Mouse (Mus musculus): ENCODE data around the gene Mios. TPM values are rescaled to one million over a fixed set of nuclear protein-coding genes. Genes with fewer than 3 reads are reported as not detected.
A peak's percentile ranks its signal among the peaks of the same experiment; 100 is the strongest.

Mios gene
- total and polyA plus RNA-seq, 2 experiments from 2014 or later, result 22.4 to 35.7 TPM

DNA sequence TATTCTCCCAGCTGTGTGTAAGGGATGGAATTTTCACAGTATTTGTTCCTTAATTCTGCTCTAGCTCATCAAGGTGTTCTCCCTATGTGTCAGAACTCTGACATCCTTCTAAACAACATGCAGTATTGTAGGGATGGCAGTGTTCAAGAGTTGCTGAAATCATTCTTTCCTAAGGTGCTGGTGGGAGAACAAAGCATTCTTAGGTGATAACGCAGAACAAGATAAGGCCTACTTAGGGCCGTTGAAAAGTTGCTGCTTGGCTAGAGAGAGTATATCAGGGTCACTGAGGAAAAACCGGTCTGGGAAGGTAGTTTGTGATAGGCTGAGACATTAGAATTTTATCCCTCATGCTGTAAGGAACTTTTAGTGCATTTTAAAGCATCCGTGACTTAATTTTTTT lies 67.4 kb downstream of the Mios start:
- no peaks in the 10 kb centered on the region for H3K4me1 ChIP-seq (ENCODE audit: insufficient read depth)
- peaks cover 5% of the 10 kb centered on the region; the same call in 1 of the 2 replicates for H3K36me3 ChIP-seq (ENCODE audit: insufficient read depth)
- no peak for TF ChIP-seq CTCF (IDR thresholded peaks at IDR 0.05; ENCODE audit: low read depth)
- no peaks in the 10 kb centered on the region for H3K9me3 ChIP-seq (ENCODE audit: low read length)
- no peak overlapping the region for H3K4me3 ChIP-seq (ENCODE audit: low read depth, low read length)
- H3K9ac ChIP-seq, result no peak overlapping the region
- DNase-seq, result no peak
- no peaks in the 10 kb centered on the region for H3K27me3 ChIP-seq (ENCODE audit: insufficient read depth, low read length)
- 83% methylated on average over 4 of the region's 4 CpGs for WGBS
- H3K27ac ChIP-seq (ENCODE audit: low read depth, low read length), result no peak overlapping the region
- no peak overlapping the region for H3K4me2 ChIP-seq (ENCODE audit: low read depth)
- ATAC-seq, result no peak

DNA sequence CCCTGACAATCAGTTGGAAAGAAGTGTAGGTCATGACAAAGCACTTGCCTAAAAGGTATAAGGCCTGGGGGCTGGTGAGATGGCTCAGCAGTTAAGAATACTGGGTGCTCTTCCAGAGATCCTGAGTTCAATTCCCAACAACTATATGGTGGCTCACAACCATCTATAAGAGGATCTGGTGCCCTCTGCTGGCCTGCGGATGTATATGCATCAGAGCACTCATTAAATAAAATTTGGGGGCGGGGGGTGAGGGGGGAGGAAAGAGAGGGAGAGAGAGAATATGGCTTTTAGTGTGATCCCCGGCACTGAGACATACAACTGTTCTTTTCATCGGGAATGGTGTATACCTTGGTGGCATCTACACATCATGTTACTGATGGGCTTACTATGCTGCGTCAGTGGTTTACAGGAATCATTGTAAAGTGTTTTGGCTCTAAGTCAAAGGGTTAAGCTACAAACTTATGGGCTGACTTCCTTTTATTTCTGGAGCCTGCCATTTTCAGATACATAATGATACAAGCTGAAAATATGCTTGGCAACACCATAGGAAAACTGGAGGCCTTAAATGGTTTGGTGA lies 69.5 kb downstream of the Mios start:
- no peaks in the 10 kb centered on the region for H3K4me1 ChIP-seq (ENCODE audit: insufficient read depth)
- H3K36me3 ChIP-seq (ENCODE audit: insufficient read depth), result no peaks in the 10 kb centered on the region
- no peak overlapping the region for H3K9ac ChIP-seq
- H3K27me3 ChIP-seq (ENCODE audit: insufficient read depth, low read length), result no peaks in the 10 kb centered on the region
- no peak overlapping the region for H3K4me2 ChIP-seq (ENCODE audit: low read depth)
- no peak overlapping the region for H3K27ac ChIP-seq (ENCODE audit: low read depth, low read length)
- no peaks in the 10 kb centered on the region for H3K9me3 ChIP-seq (ENCODE audit: low read length)
- ATAC-seq (no peak), DNase-seq (no peak)
- 0 out of 2 replicates have a peak, but pooled peaks have one; percentile 30 for TF ChIP-seq CTCF (IDR thresholded peaks at IDR 0.05; ENCODE audit: low read depth)
- H3K4me3 ChIP-seq (ENCODE audit: low read depth, low read length), result no peak overlapping the region
- WGBS, result 75% methylated on average over 5 of the region's 5 CpGs

DNA sequence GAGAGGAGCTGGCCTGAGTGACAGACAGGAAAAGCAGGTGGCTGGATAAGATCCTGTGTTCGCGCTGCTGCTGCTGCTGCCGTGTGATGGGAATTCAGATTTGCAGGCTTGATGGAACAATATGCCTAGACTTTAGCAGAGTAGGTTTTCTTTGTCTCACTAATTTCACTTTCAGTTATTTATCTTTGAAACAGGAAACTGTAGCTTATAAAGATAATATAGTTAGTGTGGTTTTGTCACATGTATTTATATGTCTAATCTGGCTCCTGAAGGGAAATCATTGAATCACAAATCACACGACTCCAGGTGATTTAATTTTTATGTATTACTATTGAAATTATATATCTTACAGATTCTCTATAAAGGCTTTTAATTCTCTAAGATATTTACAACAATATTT lies 74.2 kb downstream of the Mios start:
- H3K9ac ChIP-seq, result no peak overlapping the region
- no peak overlapping the region for H3K4me3 ChIP-seq (ENCODE audit: low read depth, low read length)
- H3K27ac ChIP-seq (ENCODE audit: low read depth, low read length), result no peak overlapping the region
- no peaks in the 10 kb centered on the region for H3K9me3 ChIP-seq (ENCODE audit: low read length)
- H3K4me1 ChIP-seq (ENCODE audit: insufficient read depth), result no peaks in the 10 kb centered on the region
- no peak overlapping the region for H3K4me2 ChIP-seq (ENCODE audit: low read depth)
- ATAC-seq, result no peak
- TF ChIP-seq CTCF (IDR thresholded peaks at IDR 0.05; ENCODE audit: low read depth), result no peak
- WGBS, result 70% methylated on average over 4 of the region's 4 CpGs
- no peaks in the 10 kb centered on the region for H3K27me3 ChIP-seq (ENCODE audit: insufficient read depth, low read length)
- DNase-seq, result no peak
- no peaks in the 10 kb centered on the region for H3K36me3 ChIP-seq (ENCODE audit: insufficient read depth)

DNA sequence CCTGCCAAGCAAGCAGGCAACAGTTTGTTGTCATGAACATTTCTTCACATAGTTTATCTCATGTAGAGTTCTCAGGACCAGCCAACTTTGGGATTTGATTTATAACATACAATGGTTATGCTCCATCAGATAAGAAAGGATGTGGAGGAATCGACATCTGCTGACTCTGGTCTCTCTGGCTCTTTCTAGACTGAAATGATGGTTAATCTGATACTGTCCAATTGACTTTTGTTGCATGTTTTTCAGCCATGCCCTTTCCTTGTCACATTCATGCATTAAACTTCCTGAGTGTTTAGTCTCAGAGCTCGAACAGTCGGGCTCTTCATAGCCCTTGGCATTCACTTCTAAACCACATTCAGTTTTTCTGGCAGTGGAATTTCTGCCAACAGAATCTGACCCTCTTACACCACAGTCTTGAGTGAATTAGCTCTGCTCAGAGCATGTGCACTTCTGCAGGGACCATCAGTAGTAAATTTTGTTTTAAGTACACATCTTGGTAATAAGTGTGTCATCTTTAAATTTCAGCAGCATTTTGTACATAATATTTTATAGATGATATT lies 76.5 kb downstream of the Mios start:
- no peak for ATAC-seq
- H3K9ac ChIP-seq, result no peak overlapping the region

More for the DNA sequence above, 76.5 kb downstream of the Mios start:
- Histone ChIP-seq H3K27me3 (ENCODE audit: insufficient read depth, low read length) (no peaks in the 10 kb centered on the region), H3K4me3 (ENCODE audit: low read depth, low read length) (no peak overlapping the region), H3K9me3 (ENCODE audit: low read length) (no peaks in the 10 kb centered on the region), H3K27ac (ENCODE audit: low read depth, low read length) (no peak overlapping the region), H3K36me3 (ENCODE audit: insufficient read depth) (no peaks in the 10 kb centered on the region), H3K4me1 (ENCODE audit: insufficient read depth) (no peaks in the 10 kb centered on the region), H3K4me2 (ENCODE audit: low read depth) (no peak overlapping the region)
- 57% methylated on average over 3 of the region's 3 CpGs for WGBS
- DNase-seq, result no peak
- TF ChIP-seq CTCF (IDR thresholded peaks at IDR 0.05; ENCODE audit: low read depth), result no peak

Other genes starting within 250 kb of the Mios start
- 0.77 and 1.2 TPM in 2 replicates for gene Col28a1, start 16.6 kb upstream of the Mios start, total RNA-seq (2014; rRNA removed)
- gene Col28a1, start 16.6 kb upstream of the Mios start, polyA plus RNA-seq (2015; fragmentation: Nextera tagmentation; extraction: Ambion mirVana), result 0.52 and 1.1 TPM in 2 replicates
- 34.7 and 38.1 TPM in 2 replicates for gene Rpa3, start 50.0 kb downstream of the Mios start, total RNA-seq (2014; rRNA removed)
- gene Rpa3, start 50.0 kb downstream of the Mios start, polyA plus RNA-seq (2015; fragmentation: Nextera tagmentation; extraction: Ambion mirVana), result 36.0 and 44.4 TPM in 2 replicates
- gene Umad1, start 50.1 kb downstream of the Mios start, total RNA-seq (2014; rRNA removed), result 16.3 and 24.4 TPM in 2 replicates
- gene Umad1, start 50.1 kb downstream of the Mios start, polyA plus RNA-seq (2015; fragmentation: Nextera tagmentation; extraction: Ambion mirVana), result 41.9 and 50.5 TPM in 2 replicates
- gene Gm45062, start 50.2 kb downstream of the Mios start, total RNA-seq (2014; rRNA removed), result 1.4 and 1.8 TPM in 2 replicates
- 4.4 and 5.4 TPM in 2 replicates for gene Gm45062, start 50.2 kb downstream of the Mios start, polyA plus RNA-seq (2015; fragmentation: Nextera tagmentation; extraction: Ambion mirVana)